Mouse (Mus musculus) left cerebral cortex, postnatal 10 days (tissue): ENCODE data around the gene Lcn5. TPM values are rescaled to one million over a fixed set of nuclear protein-coding genes. Genes with fewer than 3 reads are reported as not detected.

Experiments used
- DNase-seq, 2 experiments: peaks; one replicate each; pipeline ENCODE4 v3.0.0; 2021 to 2022; ENCODE audit warnings: low spot score in 2 of 2, mixed read lengths in 1 of 2; ENCODE audit errors: extremely low spot score in 1 of 2
- intact Hi-C: fragments of 180-260 bp; cut with DNase I; formaldehyde crosslinking; loops from one replicate; pipeline ENCODE4 v1.15.1; 2025
- total RNA-seq, 2 experiments: library from RNA; stranded (reverse); gene quantifications; 2 replicates each; pipeline ENCODE4 v1.2.3; 2021

Lcn5 gene
- total RNA-seq, result not detected

GRCm38 (mm10) chr2:25657652-25658051 lies at the start of gene Lcn5:
Lcn5 (plus strand) TSS chr2:25657952.
- intact Hi-C loops, result no loop called here

DNA sequence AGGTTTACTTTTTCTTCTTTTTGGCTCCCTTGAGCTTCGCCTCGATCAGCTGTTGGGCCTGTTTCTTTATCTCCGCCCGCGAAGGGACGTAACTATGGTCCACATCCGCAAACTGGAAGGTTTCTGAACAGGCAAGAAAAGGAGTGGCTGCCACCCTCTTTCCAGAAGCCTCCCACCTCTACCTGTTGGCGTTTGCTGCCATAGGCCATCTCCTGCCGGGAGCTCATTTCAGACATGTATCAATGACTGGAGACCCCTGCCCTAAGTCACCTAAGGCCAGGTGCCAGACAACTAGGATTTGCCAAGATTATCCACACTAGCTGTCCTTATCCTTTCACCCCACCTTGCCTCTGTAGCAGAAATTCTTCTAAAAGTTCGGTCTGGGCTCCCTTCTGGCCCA lies 49.1 kb upstream of the Lcn5 start:
- no peak for DNase-seq
- intact Hi-C loops, result no loop called here

More at GRCm38 (mm10) chr2:25657652-25658051, at the start of gene Lcn5:
- DNase-seq, result no peak

DNA sequence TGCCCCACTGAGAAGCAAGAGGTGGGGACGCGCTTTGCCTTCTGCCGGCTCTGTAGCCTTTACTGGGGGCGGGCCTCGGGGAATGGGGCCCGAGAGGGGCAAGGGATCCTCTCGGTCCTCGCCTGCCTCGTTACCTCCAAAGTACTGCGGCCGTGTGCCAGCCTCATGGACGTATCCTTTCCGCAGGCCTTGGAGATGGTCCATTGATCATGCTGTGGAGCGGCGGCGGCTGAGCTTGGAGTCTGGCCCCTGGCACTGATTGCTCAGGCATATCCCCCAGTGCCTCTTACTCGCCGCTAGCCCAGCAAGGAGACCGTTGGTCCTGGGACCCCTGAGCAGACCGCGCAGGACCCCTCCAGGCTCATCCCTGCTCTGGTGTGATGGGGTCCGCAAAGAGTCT lies 41.4 kb upstream of the Lcn5 start:
- DNase-seq, result no peak
- intact Hi-C loops, result no loop called here

DNA sequence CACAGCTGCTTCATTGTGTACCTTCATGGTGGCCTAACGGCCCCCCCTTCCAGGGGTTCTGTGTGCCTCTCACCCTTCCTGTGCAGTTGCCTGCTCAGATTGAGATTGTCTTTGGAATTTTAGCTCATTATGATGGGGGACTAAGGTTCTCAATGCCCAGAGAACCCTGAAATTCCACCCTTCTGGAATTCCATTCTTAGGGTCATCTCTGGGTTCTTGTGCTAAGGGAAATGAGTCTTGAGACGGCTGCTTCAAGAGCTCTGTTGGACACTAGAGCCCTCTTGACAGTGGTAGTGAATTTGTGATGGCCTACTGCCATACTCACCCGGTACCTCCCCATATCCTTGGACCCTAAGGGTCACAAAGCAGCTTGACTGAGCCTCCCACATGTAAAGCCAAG lies 40.2 kb upstream of the Lcn5 start, which contains the start of gene Ccdc183:
TSS of gene Ccdc183 (minus strand) at position 101 of the 400 bp plus-strand sequence.
- DNase-seq, result no peak
- intact Hi-C loops, result no loop called here

DNA sequence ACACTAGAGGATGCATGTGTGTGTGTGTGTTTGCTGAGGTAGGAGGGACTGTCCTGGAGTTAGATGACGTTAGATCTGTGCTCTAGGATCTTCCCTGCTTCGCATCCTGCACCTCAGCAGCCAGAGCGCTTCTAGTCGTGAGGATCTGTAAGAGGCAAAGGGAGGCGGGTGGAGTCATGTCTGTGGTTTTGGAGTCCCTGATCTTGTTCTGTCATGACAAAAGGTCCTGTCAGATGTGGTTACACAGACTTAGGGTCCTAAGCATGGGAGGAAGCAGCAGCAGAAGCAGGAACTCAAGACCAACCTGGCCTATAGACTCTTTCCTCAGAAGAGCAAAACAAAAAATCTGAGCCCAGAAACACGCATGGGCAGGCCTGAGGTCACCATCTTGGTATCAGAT lies 37.4 kb upstream of the Lcn5 start:
- intact Hi-C loops, result no loop called here
- DNase-seq, result no peak

DNA sequence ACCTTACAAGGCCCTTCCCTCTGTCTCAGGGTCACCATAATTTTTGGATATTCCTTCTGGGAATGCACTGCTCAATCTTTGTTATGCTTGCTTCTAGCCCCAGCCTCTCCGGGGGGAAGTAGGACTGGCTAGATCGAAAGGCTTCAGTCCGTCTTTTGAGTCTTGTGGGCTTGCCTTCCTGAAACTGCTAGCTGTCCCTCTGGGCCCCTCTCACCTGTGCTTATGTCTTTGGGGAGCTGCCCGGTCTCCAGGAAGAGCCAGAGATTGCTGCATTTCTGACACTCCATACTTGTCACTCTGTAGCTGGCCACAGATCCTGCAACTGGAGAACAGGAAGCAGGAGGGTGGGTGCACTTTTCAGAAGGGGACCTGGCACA lies 36.9 kb upstream of the Lcn5 start:
- DNase-seq, result no peak
- intact Hi-C loops, result no loop called here

- intact Hi-C loops, result no loop called here
- peak; percentile 83 to 94 for DNase-seq
Measured at GRCm38 (mm10) chr2:25621229-25622200, 36.2 kb upstream of the Lcn5 start, which contains the start of gene Tmem141. Tmem141 (minus strand) TSS chr2:25622005.

DNA sequence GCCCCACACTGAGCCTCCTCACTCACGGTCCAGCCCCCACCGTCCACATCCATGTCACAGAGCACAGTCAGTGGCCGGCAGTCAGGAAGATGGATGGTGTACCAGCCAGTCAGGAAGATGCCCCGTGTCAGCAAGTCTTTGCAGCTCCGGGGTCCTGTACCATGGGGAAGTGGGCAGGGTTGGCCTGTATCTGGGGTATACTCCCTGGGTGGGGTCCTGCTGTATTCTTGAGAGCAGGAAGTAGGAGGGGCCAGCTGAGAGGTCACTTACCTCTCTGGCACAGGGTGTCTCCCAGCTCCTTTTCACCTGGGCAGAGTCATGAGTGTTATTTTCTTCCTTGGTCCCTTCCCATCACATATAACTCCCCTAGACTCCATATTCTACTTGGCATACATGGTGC lies 31.8 kb upstream of the Lcn5 start:
- intact Hi-C loops, result no loop called here
- no peak for DNase-seq

GRCm38 (mm10) chr2:25627811-25628210 lies 29.9 kb upstream of the Lcn5 start, which contains the start of gene Fcna:
Fcna (minus strand) TSS chr2:25628030.
- intact Hi-C loops, result no loop called here
- no peak for DNase-seq

- DNase-seq, result no peak
- intact Hi-C loops, result no loop called here
Measured at GRCm38 (mm10) chr2:25628738-25629137, 29.0 kb upstream of the Lcn5 start.

DNA sequence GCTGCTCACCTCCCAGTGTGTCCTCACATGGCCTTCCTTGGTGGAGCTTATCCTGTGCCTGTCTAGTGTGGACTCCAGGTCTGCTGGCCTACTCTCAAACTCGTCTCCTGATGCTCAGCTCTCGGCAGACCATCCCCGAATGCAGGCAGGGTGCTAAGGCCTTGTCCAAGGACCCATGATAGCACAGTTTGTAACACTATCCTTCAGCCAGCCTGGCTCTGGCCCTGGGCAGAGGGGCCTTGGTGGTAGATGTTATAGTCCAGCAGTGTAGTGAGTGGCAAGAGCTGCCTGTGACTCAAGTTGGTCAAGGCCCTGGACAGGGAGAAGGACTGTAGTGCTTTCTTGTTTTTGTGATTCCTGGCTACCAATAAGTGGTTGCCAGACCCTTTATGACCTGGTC lies 24.1 kb upstream of the Lcn5 start:
- intact Hi-C loops, result no loop called here
- no peak for DNase-seq

DNA sequence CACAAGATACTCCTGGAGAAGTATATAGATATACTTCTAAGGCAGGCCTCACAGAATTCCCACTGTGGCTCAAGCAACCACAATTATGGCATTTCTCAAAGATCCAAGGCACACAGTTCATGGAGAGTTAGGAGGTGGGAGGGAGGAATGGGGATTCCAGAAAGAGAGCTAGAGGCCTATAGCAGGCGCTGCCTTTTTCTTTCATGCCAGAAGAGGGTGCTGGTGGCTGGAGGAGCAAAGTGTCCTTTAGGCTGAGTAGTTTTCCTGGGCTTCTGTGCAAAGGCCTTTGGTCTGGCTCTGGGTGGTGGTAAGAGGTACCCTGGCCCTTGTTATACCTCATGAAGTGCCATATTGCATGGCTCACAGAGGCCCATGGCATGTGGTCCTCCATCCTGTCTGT lies 23.7 kb upstream of the Lcn5 start:
- intact Hi-C loops, result no loop called here

GRCm38 (mm10) chr2:25639890-25640289 lies 17.9 kb upstream of the Lcn5 start:
- peak; percentile 32 to 46 for DNase-seq
- intact Hi-C loops, result no loop called here

More for the DNA sequence above, 23.7 kb upstream of the Lcn5 start:
- DNase-seq, result no peak

DNA sequence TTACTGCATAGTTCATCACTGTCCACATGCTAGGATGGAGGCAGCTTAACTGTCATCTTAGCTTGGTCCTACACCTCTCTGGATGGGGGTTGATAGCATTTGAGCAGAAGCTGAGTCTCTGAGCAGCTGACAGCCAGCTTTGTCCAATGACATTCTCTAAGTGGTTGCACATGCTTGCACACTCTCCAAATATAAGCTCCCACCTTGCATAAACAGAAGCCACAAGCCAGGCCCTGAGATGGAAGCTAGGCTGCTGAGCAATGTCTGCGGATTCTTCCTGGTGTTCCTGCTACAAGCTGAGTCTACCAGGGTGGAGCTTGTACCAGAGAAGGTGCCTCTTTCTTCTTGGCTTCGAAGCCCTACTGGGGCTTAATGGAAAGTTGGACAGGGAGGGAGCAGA lies 4.8 kb upstream of the Lcn5 start, which contains the start of gene Lcn8:
TSS of gene Lcn8 (plus strand) at position 219 of the 400 bp plus-strand sequence.
- DNase-seq, result no peak

DNA sequence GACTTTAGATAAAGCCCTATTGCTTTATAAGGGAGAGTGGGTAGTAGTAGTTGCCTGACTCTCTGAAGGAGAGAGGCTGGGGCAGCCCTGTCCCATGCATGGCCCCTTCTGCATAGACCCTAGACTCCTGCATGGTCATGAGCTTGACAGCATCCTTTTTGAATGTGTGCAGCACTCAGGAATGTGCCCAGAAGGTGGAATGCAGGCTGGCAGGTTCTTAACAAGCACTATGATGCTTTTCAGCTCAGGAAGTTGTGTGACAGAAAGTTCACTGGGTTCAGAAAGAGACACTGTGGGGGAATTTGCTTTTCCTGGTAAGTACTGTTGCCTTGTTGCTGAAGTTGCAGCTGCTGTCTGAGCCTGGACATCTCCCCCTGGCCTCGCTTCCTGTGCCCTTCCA lies 3.2 kb upstream of the Lcn5 start:
- no peak for DNase-seq
- intact Hi-C loops, result no loop called here

More for the DNA sequence above, 4.8 kb upstream of the Lcn5 start, which contains the start of gene Lcn8:
- intact Hi-C loops, result no loop called here

DNA sequence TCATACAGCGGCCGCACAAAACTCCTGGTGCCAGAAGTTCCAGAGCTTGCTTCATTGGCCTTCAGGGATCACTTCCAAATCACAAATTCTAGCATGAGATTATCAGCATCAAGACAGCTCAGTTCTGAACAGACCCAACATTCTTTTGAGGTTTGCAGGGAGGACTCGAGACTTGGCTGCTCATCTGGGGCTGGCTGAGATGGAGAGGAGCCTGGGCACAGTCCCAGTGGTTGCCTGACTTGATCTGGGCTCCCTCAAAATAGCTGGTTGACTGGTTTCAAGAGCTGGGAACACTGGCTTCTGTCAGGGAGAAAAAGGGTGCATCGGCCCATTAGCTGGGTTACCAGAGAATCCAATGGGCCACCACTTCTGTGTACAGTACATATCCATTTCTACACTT lies 1.1 kb upstream of the Lcn5 start:
- DNase-seq, result peak in 1 of 2 experiments; percentile 14
- intact Hi-C loops, result no loop called here

DNA sequence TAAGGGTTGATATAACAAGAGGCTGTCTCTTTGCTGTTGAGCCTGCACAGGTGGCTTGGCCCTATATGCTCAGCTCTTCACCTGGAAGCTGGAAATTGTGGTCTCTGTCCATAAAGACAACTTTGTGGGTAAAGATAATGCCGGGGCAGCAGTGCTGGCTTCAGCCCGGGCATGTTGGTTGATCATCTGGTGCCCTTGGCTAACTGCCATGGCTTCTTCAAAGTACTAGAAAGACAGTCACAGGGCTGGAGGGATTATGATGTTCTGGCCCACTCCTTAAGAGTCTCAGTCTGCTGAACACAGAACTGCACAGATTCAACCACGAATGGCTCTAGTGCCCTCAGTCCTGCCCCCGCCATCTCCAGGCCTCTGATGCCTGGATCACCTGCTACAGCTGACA lies 506 bp upstream of the Lcn5 start:
- DNase-seq, result peak in 1 of 2 experiments; percentile 9
- intact Hi-C loops, result no loop called here

- no peak for DNase-seq
- intact Hi-C loops, result no loop called here
Measured at GRCm38 (mm10) chr2:25660279-25660678, 2.5 kb downstream of the Lcn5 start.

DNA sequence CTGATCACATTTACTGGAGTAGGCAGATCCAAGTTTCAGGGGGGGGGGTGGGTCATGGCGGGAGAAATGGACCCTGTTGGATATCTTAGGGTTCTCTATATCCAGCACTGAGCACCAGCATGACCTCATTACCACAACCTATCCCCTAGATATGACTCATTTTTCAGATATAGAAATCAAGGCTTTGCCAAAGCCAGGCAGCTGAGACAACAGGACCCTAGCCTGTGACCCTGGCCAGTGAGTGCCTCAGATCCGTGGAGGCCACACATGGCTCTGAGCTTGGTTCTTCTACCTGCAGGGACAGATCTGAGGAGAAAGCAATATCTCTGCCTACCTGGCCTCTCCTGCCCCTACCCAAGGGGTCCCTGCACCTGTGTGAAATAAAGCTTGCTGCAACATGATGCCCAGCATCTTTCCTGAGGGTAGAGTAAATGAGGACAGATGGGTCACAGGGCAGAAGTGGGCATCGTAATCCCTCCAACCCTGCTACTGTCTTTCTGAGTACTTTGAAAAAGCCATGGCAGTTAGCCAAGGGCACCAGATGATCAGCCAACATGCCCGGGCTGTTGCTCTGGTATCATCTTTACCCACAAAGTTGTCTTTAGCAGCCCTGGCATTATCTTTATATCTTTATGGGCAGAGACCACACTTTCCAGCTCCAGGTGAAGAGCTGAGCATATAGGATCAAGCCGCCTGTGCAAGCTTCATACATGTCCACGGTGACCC lies 3.7 kb downstream of the Lcn5 start:
- intact Hi-C loops, result no loop called here
- DNase-seq, result no peak

DNA sequence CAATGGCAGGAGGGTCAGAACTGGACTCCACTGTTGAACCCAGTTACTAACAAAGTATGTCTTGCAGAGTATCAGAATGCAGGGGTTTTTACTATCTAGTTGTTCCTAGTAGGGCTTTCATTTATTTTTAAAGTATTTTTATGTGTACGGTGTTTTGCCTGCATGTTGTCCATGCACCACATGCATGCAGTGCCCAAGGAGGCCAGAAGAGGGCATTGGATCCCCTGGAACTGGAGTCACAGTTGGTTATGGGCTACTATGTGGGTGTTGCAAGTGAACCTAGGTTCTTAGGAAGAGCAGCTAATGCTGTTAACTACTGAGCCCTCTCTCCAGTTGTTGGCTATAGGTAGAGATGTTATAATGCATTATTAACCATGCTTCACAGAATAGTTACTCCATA lies 5.8 kb downstream of the Lcn5 start:
- DNase-seq, result peak in 1 of 2 experiments; percentile 50
- intact Hi-C loops, result no loop called here
